Comparison of ENCODE assay signal across 17 mouse cellular contexts in the genomic region with DNA sequence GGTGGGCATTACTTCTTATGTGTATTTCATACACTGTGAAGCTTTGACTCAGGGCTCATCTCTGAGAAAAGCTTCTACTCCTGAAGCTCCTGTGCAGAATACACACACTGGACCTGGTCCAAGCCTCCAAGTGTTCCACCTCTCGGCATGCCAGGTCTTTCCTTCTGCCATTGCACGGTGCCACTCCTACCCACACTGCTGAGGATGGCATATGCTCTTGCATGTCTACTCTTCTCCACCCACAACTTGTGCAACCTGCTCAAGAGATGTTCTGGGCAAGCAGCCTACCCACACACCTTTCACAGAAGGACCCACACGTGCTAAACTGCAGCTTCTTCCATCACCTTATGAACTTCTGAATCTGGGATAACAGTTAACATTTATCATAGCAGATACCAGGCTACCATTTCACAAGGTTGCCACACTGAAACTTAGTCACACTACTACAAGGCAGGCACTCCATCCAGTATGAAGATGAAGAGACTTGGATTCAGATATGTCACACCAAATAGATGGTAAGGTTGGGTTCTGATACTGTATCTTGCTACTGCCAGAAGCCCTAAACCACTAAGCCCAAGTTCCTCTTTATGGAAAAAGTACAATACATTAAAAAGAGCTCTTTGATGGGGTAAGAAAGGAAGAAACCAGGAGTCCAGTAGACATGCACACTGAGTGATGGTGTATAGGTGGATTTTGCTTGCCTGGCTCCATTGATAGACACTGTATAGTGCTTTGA. TPM values are rescaled to one million over a fixed set of nuclear protein-coding genes. Genes with fewer than 3 reads are reported as not detected.
DNase-seq lines count a peak whose midpoint lies in the region; ATAC-seq lines count a peak whose summit lies in the region.
"Had no signal": no experiment of that assay in that cellular context is flagged by ENCODE, and none has a peak within 500 bp of the region (broad histone marks: within the 10 kb centered on the region; RNA-seq: fewer than 3 reads in every experiment).

No protein-coding gene starts in this region.

- H3K27me3 ChIP-seq in midbrain, embryonic 15.5 days (replicated peaks) = no peaks in the 10 kb centered on the region
- H3K27me3 ChIP-seq: heart, embryonic 12.5 days; limb, embryonic 15.5 days; midbrain, embryonic 12.5 days had no signal

- no peaks in the 10 kb centered on the region for H3K9me3 ChIP-seq in midbrain, embryonic 15.5 days
- H3K9me3 ChIP-seq: forebrain, embryonic 10.5 days; heart, embryonic 12.5 days; hindbrain, embryonic 10.5 days; limb, embryonic 15.5 days; midbrain, embryonic 12.5 days had no signal

- 80% methylated on average over 3 of the region's 3 CpGs for WGBS in midbrain, embryonic 15.5 days

- no peak overlapping the region for H3K9ac ChIP-seq in midbrain, embryonic 15.5 days
- H3K9ac ChIP-seq: heart, embryonic 12.5 days; limb, embryonic 15.5 days; lung, embryonic 14.5 days; midbrain, embryonic 12.5 days had no signal

- H3K36me3 ChIP-seq in midbrain, embryonic 15.5 days (replicated peaks) = no peaks in the 10 kb centered on the region
- H3K36me3 ChIP-seq: forebrain, embryonic 10.5 days; heart, embryonic 12.5 days; hindbrain, embryonic 10.5 days; limb, embryonic 15.5 days; midbrain, embryonic 12.5 days had no signal

- ATAC-seq in midbrain, embryonic 15.5 days (replicated peaks) = no peak
- ATAC-seq: intestine, postnatal 0 days had no signal

- H3K4me1 ChIP-seq in midbrain, embryonic 15.5 days = no peaks in the 10 kb centered on the region
- H3K4me1 ChIP-seq: forebrain, embryonic 10.5 days; heart, embryonic 12.5 days; hindbrain, embryonic 10.5 days; limb, embryonic 15.5 days; midbrain, embryonic 12.5 days had no signal

- intact Hi-C loops in heart, postnatal 14 days (cut with DNase I) = no loop called here

- DNase-seq in heart, adult 11 months = peak; percentile 74
- no peak for DNase-seq in heart, postnatal 14 days
- peak; percentile 65 to 71 for DNase-seq in cerebellum, adult 18-20 months
- peak; percentile 1 for DNase-seq in fat pad, adult 2 months (ENCODE audit: extremely low read depth, low read depth, low spot score)
- DNase-seq in right cerebral cortex, adult 2 months (ENCODE audit: low spot score in 2 of 2) = peak; percentile 46 to 48
- no peak for DNase-seq in natural killer cell, adult 2 months (ENCODE audit: low spot score in 2 of 2)
- no peak for DNase-seq in lung, postnatal 25 days (ENCODE audit: low spot score)
- DNase-seq: gastrocnemius, postnatal 14 days; kidney, postnatal 14 days; lung, embryonic 14.5 days had no signal

- H3K4me3 ChIP-seq in midbrain, embryonic 15.5 days = no peak overlapping the region
- H3K4me3 ChIP-seq: forebrain, embryonic 10.5 days; heart, embryonic 12.5 days; hindbrain, embryonic 10.5 days; limb, embryonic 15.5 days; midbrain, embryonic 12.5 days had no signal

- H3K27ac ChIP-seq in midbrain, embryonic 15.5 days = no peak overlapping the region
- H3K27ac ChIP-seq: forebrain, embryonic 10.5 days; hindbrain, embryonic 10.5 days; limb, embryonic 15.5 days; midbrain, embryonic 12.5 days had no signal

- H3K4me2 ChIP-seq in midbrain, embryonic 15.5 days = no peak overlapping the region
- H3K4me2 ChIP-seq: heart, embryonic 12.5 days; limb, embryonic 15.5 days; lung, embryonic 14.5 days; midbrain, embryonic 12.5 days had no signal

RNA-seq across cellular contexts. Expression of gene Poln, which starts 50.0 kb away (rescaled TPM):
- total RNA-seq in heart, postnatal 14 days (2021) = 1 to 10 TPM in 1 of 2 experiments, under 1 TPM in 1; 0.98 to 2.0 TPM
- 0.27 and 0.52 TPM in 2 replicates for polyA plus RNA-seq in midbrain, embryonic 15.5 days (2015; fragmentation: Nextera tagmentation; extraction: Ambion mirVana)
- polyA plus RNA-seq: intestine, postnatal 0 days had no signal

RNA-seq across cellular contexts. Expression of gene Haus3, which starts 50.0 kb away (rescaled TPM):
- 1 to 10 TPM; 6.0 to 7.1 TPM for total RNA-seq in heart, postnatal 14 days (2021)
- 11.7 and 11.9 TPM in 2 replicates for polyA plus RNA-seq in midbrain, embryonic 15.5 days (2015; fragmentation: Nextera tagmentation; extraction: Ambion mirVana)

Comparison
In these comparisons a context has a peak if more than half of its experiments do, and no peak if none do; other contexts are left out.
1. DNase-seq: peak in heart, adult 11 months (single experiment), cerebellum, adult 18-20 months (2 of 2), fat pad, adult 2 months (single experiment) and right cerebral cortex, adult 2 months (2 of 2); none in heart, postnatal 14 days (0 of 2), natural killer cell, adult 2 months (0 of 2) and lung, postnatal 25 days (single experiment).